In the genomic region with DNA sequence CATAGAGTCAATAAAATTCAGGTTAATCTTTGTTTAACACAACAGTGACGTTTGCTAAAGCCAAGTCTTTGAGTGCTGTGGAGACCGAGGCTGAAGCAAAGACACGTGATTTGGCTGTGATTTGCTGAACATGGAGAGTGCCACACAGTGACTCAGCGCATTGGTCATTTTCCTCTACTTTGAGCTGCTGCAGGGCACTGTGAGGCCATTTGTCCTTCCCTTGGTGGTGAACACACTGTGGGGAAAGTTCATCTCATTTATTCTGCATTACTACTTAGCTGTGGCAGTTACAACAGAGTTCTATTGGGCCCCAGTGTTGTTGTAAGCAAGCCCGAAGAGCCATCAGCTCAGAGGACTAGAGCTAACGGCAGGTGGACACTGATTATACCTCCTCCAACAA, we compare ENCODE assay signal across 20 mouse cellular contexts.
A peak's percentile ranks its signal among the peaks of the same experiment; 100 is the strongest.
DNase-seq lines count a peak whose midpoint lies in the region; ATAC-seq lines count a peak whose summit lies in the region.
"Had no signal": no experiment of that assay in that cellular context is flagged by ENCODE, and none has a peak within 500 bp of the region (broad histone marks: within the 10 kb centered on the region; RNA-seq: fewer than 3 reads in every experiment).

No protein-coding gene starts in this region.

- ATAC-seq in midbrain, embryonic 11.5 days (ENCODE audit: low FRiP score), result no peak
- ATAC-seq in midbrain, embryonic 15.5 days (replicated peaks), result no peak
- ATAC-seq in granulocyte monocyte progenitor cell, adult 5-6 weeks (replicated peaks; ENCODE audit: poor library complexity, severe bottlenecking), result no peak
- ATAC-seq: midbrain, embryonic 13.5 days had no signal

- no peak overlapping the region for H3K4me2 ChIP-seq in midbrain, embryonic 11.5 days
- no peak overlapping the region for H3K4me2 ChIP-seq in midbrain, embryonic 15.5 days
- H3K4me2 ChIP-seq: embryonic facial prominence, embryonic 15.5 days; heart, embryonic 13.5 days; hindbrain, embryonic 14.5 days; limb, embryonic 13.5 days; liver, embryonic 13.5 days; lung, embryonic 15.5 days; midbrain, embryonic 13.5 days had no signal

- 88% methylated on average over 6 of the region's 6 CpGs for WGBS in midbrain, embryonic 11.5 days
- WGBS in midbrain, embryonic 15.5 days, result 84% methylated on average over 6 of the region's 6 CpGs

- no peaks in the 10 kb centered on the region for H3K36me3 ChIP-seq in midbrain, embryonic 11.5 days (ENCODE audit: control insufficient read depth, insufficient read depth, low read length)
- H3K36me3 ChIP-seq in midbrain, embryonic 15.5 days (replicated peaks), result no peaks in the 10 kb centered on the region
- H3K36me3 ChIP-seq: embryonic facial prominence, embryonic 15.5 days; heart, embryonic 13.5 days; limb, embryonic 13.5 days; liver, embryonic 13.5 days; lung, embryonic 15.5 days; midbrain, embryonic 13.5 days had no signal

- no peak overlapping the region for H3K4me3 ChIP-seq in midbrain, embryonic 11.5 days (ENCODE audit: low read depth, low read length)
- no peak overlapping the region for H3K4me3 ChIP-seq in midbrain, embryonic 15.5 days
- H3K4me3 ChIP-seq: embryonic facial prominence, embryonic 15.5 days; heart, embryonic 13.5 days; limb, embryonic 13.5 days; liver, embryonic 13.5 days; lung, embryonic 15.5 days; midbrain, embryonic 13.5 days had no signal

- H3K4me1 ChIP-seq in midbrain, embryonic 11.5 days (ENCODE audit: control insufficient read depth, insufficient read depth, low read length), result no peaks in the 10 kb centered on the region
- H3K4me1 ChIP-seq in midbrain, embryonic 15.5 days, result no peaks in the 10 kb centered on the region
- H3K4me1 ChIP-seq: liver, embryonic 13.5 days; lung, embryonic 15.5 days; midbrain, embryonic 13.5 days had no signal

- no peaks in the 10 kb centered on the region for H3K27me3 ChIP-seq in midbrain, embryonic 11.5 days (ENCODE audit: control insufficient read depth, insufficient read depth, low read length)
- H3K27me3 ChIP-seq in midbrain, embryonic 15.5 days (replicated peaks), result no peaks in the 10 kb centered on the region
- H3K27me3 ChIP-seq: embryonic facial prominence, embryonic 15.5 days; heart, embryonic 13.5 days; liver, embryonic 13.5 days; lung, embryonic 15.5 days; midbrain, embryonic 13.5 days had no signal

- H3K9me3 ChIP-seq in midbrain, embryonic 11.5 days (ENCODE audit: control insufficient read depth, low read length), result no peaks in the 10 kb centered on the region
- H3K9me3 ChIP-seq in midbrain, embryonic 15.5 days, result no peaks in the 10 kb centered on the region
- H3K9me3 ChIP-seq: embryonic facial prominence, embryonic 15.5 days; heart, embryonic 13.5 days; limb, embryonic 13.5 days; liver, embryonic 13.5 days; lung, embryonic 15.5 days; midbrain, embryonic 13.5 days had no signal

- peak; percentile 14 to 29 for DNase-seq in cerebellum, postnatal 10 days
- no peak for DNase-seq in cerebellum, adult 18-20 months
- peak; percentile 49 for DNase-seq in midbrain, embryonic 11.5 days (ENCODE audit: low spot score, missing footprints)
- peak; percentile 43 for DNase-seq in adrenal gland, postnatal 25 days
- DNase-seq in thymus, postnatal 10 days (ENCODE audit: low spot score in 2 of 2), result no peak
- DNase-seq: embryo, embryonic 11 days; heart, adult 18-20 months; heart, postnatal 36 days; kidney, postnatal 4 days; liver, embryonic 13.5 days; spleen, adult 18-20 months; thymus, adult 18-20 months had no signal

- no peak overlapping the region for H3K27ac ChIP-seq in midbrain, embryonic 11.5 days (ENCODE audit: low read depth, low read length)
- H3K27ac ChIP-seq in midbrain, embryonic 15.5 days, result no peak overlapping the region
- H3K27ac ChIP-seq: embryonic facial prominence, embryonic 15.5 days; heart, embryonic 13.5 days; hindbrain, embryonic 14.5 days; limb, embryonic 13.5 days; liver, embryonic 13.5 days; lung, embryonic 15.5 days; midbrain, embryonic 13.5 days had no signal

- H3K9ac ChIP-seq in midbrain, embryonic 11.5 days (ENCODE audit: low read length), result no peak overlapping the region
- no peak overlapping the region for H3K9ac ChIP-seq in midbrain, embryonic 15.5 days
- H3K9ac ChIP-seq: embryonic facial prominence, embryonic 15.5 days; heart, embryonic 13.5 days; hindbrain, embryonic 14.5 days; limb, embryonic 13.5 days; liver, embryonic 13.5 days; lung, embryonic 15.5 days; midbrain, embryonic 13.5 days had no signal

Comparison
In these comparisons a context has a peak if more than half of its experiments do, and no peak if none do; other contexts are left out.
1. DNase-seq: peak in cerebellum, postnatal 10 days (2 of 2), midbrain, embryonic 11.5 days (single experiment) and adrenal gland, postnatal 25 days (single experiment); none in cerebellum, adult 18-20 months (0 of 2) and thymus, postnatal 10 days (0 of 2).